Mouse (Mus musculus) spleen, postnatal 10 days (tissue): Measurements from ENCODE around the gene Stx3.

Experiments used
- DNase-seq, 2 experiments: peaks; one replicate each; pipeline ENCODE4 v3.0.0; 2021 to 2022; ENCODE audit warnings: low spot score in 2 of 2

Stx3 gene

GRCm38 (mm10) chr19:11725915-11726314 lies 93.3 kb downstream of the Stx3 start:
- no peak for DNase-seq
